Mouse (Mus musculus) kidney, postnatal 4 days (tissue): ENCODE measurements around the gene Ccdc162.
"Not testable (repeated sequence)": the region's sequence is repeated elsewhere in the genome, so short reads cannot be mapped to it uniquely, and the experiment has no call there.

Source experiments
- DNase-seq, 2 experiments: peaks; one replicate each; pipeline ENCODE4 v3.0.0; 2021; ENCODE audit warnings: mixed read lengths in 2 of 2

The Ccdc162 gene

DNA sequence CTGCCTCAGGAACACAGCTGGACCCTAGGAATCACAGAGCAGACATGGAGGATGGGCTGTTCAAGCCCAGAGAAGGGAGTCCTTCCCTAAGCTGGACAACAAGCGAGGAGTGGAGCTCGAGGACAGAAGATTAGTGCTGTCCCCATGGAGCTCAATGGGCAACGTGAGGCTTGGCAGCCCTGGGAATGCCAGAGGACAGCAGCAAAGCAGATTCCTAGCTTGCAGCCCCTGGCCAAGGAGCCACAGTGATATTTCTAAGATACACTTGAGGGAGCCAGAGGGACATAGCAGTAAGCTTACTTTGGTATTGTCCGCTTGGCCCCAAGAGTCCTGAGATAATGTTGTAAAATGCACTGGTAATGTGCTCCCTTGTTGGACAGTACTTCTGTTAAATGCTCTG is 25.5 kb downstream of the Ccdc162 start:
- DNase-seq, result no peak

DNA sequence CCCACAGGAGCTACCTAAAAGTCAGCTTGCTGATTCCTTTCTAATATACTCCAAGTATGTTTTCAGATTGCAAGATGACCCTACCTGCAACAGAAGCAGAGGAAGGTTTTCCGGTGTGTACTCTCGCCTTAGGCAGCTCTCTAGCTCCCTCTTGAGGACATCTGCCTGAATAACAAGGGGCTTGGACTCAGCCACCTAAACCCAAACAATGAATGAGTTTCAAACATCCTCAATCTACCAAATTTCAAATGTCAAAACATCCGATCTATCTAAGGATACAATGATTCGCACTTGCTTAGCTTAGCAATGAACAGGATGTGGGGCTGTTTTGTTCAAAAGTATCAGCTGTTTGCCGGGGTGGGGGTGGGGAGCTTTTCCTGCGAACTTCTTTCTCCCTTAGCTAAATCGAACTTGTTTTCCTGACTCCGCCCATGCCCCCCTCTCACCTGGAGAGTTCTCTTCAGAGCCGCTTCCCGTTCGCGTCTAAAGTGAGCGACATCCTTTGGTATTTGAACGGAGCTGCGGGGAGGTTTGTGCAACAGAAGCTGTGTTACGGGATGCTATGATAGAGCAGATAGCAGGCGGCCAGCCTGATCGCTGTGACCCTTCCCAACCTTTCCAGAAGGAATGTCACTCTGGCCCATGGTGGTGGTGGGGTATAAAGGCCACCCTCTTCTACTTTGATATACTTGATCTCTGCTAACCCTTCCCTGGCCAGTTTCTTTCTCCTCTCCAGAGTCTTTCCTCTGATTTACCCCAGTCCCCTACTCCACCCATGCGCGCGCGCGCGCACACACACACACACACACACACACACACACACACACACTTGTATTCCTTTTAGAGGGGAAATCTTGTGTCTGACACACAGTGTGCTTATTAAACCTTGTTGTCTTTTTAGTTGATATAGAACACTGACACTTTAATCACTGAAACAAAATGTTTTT is 26.2 kb downstream of the Ccdc162 start:
- DNase-seq, result peak; percentile 74 to 78

DNA sequence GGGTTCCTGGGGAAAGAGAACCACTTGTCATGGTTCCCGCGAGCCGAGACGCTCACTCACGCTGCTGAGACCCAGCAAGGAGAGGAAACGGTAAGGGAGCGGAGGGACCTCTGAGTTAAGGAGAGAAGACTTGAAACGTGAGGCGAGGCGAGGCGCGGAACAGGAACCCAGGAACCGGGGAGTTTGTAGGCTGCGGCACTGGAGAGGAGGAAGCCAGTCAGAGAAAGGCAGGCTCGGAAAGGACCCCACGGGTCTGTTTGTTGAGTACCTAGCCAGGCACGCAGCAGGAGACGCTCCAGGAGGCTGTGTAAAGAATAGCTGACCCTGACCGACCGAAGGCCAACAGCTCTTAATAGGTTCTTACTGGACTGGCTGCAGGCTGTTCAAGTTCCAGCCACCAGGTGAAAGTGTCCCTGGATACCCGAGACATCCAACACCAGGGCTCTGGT is 31.9 kb downstream of the Ccdc162 start:
- peak; percentile 57 to 76 for DNase-seq

DNA sequence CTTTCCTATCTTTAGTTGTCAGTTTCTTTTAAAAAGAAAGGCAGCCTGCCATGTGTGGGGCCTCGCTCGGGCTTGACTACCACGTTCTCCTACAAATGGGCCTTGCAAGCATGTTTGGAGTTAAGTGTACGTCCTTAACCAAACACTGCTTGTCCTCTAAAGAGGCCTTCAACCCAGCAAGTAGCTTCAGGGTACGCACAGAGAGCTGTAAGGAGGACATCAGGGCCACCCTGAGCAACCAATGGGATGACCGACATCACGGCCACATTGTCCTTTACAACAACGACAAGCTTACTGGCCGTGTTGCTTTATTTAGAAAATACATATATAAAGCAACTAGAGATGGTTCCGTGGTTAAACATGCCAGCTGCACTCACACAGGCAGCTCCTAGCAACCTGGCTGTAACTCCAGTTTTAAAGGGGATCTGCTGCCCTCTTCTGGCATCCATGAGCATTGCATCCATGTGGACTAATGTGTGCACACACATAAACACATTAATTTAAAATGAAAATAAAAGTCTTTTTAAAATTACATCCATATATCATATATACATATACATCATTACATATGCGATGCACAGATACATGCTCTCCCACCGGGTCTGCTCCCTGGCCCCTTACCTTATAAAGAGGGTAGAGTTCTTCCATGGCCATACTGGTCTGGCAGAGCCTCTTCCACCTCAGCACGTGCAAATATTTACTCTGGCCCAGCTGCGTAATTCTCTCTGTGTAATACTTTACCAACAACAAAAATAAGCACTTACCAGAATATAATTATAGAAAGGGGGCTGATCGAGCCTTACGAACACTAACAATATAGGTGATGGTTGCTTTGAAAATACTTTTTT is 33.7 kb downstream of the Ccdc162 start:
- DNase-seq, result peak; percentile 92

DNA sequence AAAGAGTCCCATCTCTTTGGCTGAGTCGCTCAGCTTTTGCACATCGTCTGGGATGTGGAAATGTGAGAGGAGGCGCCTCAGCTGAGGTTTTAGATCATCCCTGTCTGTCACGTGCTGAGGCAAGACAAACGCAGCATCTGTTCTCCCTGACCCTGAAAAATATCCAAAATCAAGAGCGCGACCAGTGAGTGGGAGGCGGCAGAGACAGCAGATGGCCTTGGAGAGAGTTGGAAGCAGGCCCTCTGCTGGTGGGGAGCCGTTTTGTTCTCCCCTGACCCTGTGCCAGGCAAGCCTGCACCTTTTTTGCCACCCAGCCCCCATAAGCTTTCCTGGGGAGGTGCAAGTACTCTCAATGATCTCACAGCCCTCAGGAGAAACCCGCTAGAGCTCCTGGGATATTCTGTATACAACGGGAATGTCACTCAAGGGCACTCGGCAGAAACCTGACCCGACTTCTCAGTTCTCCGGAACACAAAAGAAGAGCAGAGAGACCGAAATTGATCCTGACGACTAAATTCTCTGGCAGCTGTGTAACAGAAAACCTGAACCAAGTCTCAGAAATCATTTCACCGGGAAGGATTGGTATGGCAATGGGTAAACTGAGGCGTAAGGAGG is 37.6 kb downstream of the Ccdc162 start:
- DNase-seq, result peak; percentile 80 to 87

DNA sequence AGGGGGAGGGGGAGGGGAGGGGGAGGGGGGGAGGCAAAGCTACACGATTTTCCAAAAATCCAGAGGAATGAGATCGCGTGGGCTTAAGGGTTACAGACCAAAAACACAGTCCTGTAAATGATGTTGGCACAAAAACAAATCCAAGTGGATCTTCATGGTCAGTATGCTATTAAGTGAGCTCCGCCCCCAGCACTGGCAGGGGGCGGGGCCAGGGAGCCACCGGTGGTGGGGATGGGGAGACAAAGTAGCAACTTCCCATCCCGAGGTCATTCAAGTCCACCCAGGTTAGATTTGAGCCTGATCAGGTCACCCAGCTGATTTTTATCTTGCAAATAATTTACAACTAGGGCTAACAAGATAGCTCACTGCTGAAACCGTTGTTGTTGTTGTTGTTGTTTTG is 39.0 kb downstream of the Ccdc162 start:
- peak in 1 of 2 experiments; percentile 17 for DNase-seq

DNA sequence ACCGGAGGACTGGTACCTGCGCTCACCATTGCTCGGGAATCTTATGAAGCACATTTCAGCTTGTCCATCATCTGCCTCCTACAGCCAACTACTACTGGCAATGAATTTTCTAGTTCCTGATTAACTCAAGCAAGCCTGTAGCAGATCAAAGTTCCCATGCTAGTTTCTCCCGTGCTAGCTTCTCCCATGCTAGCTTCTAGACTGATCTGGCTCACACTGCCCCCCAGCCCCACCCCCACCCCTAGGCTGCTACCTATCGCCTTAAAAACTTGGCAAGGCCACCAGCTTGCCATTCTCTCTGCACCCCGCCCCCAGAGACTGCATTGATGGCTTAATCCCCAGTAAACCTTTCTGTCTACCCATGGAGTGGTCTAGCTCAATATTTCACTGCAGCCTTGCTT is 39.8 kb downstream of the Ccdc162 start:
- peak in 1 of 2 experiments; percentile 41 for DNase-seq

DNA sequence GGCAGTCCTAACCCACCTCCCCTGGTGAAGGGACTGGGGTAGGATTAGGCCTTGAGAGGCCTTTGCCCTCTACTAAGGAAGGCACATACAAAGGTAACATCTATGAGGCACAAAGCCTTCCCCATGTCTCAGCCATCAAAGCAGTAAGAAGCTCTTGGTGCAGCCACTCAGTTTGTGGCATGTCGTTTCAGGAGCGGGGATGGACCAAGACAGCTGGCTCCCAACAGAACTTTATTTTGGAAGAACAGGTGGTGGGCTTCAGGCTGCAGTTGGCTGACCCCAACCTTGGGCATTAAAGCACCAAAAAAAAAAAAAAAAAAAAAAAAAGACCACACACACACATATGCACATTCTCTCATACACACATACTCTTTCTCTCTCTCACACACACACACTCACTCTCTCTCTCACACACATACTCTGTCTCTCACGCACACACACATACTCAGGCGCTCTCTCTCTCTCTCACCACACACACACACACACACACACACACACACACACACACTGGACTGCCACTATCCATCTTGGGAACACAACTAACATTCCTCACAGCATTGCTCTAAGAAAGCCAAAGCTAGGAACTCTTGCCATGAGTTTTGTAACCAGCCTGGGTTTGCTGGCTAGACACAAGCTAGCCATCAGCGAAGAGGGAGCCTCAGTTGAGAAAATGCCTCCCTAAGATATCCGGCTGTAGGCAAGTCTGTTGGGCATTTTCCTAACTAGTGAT is 40.4 kb downstream of the Ccdc162 start:
- peak in 1 of 2 experiments; percentile 11 for DNase-seq

DNA sequence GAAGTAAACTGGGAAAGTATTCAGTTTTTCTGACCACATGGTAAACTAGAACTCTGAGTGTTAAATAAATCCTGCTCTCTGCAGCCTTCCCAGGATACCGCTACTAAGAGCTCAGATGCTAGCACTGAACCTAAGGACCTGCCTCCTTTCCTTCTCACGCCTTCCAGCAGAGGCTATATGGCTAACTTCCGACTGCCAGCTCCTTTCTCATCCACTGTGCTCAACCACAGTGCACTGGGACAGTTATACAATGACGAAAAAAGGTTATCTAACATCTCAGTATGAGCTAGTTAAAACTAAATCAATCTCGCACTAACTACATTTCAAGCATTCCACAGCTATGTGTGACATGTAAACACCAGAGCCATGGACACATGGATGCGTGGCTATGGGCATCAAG is 41.2 kb downstream of the Ccdc162 start:
- no peak for DNase-seq

DNA sequence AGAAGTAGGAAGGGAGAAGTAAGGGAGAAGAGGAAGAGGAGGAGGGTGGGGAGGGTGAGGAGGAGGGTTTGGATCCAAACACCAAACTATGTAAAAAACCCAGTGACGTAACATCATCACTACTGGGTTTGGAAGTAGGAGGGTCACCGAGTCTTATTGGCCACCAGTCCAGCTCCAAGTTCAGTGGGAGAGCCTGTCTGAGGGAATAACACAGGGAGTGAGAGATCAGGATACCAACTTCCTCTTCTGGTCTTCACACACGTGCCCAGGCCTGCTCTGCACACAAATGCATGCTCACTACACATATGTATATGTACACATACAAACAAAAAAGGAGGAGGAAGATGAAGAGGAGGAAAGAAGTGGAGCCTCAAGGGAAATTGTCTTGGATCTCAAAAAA is 42.1 kb downstream of the Ccdc162 start:
- DNase-seq, result peak in 1 of 2 experiments; percentile 13

DNA sequence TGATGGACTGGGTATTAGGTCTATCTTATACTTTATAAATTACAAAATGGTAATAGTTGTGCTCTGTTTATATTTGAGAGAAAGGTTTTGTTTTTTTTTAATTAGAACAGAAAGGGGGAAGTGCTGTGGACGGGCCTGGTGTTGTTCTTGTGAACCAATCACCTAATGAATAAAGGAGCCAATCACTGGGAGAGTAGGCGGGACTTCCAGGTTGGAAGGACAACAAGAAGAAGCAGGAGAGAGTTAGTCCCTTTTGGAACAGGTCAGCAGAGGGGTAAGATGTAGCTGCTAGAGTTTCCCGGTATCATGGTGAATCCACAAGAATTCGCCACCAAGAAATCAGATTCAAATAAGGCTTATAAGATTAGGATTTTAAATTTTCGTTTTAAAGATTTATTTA is 46.2 kb downstream of the Ccdc162 start:
- DNase-seq, result no peak

DNA sequence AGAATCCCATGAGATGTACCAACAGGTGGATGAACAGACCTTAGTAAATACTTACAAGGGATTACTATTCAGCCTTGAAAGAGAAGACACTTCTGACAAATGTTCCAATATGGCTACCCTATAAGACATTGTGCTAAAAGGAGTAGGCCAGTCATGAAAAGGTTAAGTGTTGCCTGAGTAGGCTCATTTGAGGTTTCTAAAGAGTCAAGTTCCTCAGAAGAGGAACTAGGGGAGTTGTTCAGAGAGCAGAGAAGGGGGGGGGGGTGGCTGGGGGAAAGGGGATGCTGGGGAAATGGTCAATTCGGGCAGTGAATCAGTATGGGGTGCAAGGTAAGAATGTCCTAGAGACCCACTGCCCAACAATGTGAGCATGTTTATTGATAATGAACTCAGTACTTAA is 50.9 kb downstream of the Ccdc162 start:
- no peak for DNase-seq

DNA sequence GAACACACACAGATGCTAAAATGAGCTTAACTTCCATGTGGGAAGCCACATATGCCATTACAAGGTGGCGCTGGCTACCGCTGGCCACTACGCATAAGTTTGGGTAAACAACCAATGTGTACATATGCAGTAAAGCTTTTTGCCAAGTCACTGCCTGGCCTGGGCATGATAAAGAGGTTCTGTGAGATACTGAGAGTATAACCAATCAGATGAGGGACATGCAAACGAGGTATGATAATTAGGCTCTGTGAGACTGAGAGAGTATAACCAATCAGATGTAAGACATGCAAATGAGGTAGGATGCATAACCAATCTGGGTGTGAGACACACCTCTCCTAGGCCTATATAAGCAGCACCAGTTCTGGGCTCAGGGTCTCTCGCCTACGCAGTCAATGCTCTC is 56.8 kb downstream of the Ccdc162 start:
- DNase-seq, result not testable (repeated sequence)

DNA sequence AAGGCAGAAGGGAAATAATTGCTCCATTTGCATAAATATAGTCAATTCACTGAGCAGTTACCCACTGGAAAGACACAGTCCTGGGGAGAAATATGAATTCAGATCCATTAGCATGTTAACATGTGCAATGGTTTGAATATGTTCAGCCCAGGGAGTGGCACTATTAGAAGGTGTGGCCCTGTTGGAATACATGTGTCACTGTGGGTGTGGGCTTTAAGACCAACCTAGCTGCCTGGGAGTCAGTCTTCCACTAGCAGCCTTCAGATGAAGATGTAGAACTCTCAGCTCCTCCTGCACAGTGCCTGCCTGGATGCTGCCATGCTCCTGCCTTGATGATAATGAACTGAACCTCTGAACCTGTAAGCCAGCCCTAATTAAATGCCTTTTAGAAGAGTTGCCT is 60.8 kb downstream of the Ccdc162 start:
- not testable (repeated sequence) for DNase-seq

DNA sequence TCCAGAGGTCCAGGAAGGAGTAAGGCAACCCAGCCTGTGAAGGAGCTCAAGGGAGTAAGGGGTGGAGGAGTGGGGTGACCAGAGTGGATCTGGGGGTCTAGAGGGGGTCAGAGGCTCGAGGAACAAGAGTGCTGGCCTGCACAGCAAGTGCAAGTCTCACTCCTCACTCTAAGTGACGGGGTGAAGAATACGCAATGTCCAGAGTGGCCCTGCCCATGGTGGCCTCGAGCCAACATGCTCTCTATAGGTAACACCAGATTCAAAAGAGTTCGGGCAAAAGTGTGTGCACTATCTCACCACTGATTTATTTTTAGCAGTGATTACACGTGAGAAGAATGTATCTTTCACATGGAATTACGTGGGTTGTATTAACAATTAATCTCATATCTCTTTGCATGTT is 63.4 kb downstream of the Ccdc162 start:
- no peak for DNase-seq

DNA sequence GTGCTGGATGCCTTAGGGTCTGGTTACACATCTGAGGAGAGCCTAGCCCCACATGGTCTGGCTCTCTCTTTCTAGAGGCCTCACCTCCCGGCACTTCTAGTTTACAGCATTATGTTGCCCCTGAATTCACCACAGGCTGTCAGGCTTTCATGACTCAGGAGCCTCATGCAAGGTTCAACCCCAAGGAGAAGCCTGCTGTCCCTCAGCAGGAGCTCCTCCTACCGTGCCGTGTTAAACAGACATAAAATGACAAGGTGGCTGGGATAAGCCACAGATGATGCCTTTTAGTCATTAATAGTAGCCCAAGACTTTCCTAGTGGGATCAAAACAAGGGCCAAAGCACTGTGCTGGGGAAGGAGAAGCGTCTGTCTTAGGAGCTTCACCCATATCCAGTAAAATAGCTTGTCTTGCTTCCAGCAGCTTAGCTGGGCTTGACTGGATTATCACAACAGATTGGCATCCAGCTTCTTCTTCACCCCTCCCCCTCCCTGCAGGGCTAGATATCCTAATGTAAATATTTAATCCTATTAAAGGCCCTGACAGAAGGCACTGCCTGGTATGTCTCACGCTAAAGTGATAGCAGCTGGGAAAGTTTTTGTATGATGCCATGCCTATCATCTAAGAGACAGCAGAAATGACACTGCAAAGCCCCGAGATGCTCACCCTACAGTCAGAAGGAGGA is 64.2 kb downstream of the Ccdc162 start:
- peak in 1 of 2 experiments; percentile 24 for DNase-seq

DNA sequence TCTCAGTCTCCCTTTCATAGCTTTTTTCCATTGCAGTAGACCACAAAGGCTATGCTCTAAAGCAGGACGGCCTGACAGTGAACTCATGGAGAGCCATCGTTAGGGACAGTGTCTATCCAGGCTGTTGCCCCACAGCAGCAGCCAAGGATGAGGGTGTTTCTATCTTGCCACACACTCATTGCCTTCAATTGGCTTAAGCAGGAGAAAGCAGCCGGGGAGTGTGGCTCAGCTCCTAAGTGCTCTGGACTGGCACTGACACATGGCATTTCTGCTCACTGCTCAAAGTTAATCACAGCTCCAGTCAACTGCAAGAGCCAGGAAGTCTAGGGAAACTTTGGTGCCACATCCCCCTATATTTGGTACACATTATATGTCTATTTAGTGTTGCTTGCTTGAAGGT is 64.9 kb downstream of the Ccdc162 start:
- DNase-seq, result no peak

DNA sequence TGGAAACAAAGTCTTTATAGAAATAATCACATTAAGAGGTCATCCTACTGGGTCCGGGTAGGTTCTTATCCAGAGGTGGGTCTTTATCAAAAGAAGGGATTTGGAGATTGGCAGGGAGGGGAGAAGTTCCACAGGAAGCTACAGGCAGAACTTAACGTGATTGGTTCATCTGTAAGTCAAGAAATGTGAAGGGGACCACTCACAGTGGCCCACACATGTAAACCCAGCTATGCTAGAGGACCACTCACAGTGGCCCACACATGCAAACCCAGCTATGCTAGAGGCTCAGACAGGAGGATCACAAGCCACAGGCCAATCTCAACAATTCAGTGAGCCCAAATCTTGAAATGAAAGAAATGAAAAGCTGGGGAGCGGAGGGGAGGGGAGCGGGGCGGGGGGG is 67.2 kb downstream of the Ccdc162 start:
- DNase-seq, result no peak

DNA sequence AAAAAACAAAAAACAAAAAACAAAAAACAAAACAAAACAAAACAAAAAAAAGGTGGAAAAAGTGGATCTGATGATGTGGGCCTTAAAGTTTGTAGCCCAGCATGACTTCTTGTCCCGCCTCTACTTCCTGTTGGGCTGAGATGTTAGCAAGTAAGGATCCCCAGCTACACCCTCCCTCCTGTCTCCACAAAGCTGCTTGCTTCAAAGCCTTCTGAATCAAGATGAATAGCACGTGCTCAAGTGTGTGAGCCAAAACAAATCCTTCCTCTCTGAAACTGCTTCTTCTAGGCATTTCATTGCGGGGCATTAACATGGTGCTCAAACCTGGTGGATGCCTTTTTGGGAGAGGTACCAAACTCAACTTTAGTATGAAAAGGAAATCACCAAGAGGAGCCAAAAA is 77.7 kb downstream of the Ccdc162 start:
- DNase-seq, result no peak

DNA sequence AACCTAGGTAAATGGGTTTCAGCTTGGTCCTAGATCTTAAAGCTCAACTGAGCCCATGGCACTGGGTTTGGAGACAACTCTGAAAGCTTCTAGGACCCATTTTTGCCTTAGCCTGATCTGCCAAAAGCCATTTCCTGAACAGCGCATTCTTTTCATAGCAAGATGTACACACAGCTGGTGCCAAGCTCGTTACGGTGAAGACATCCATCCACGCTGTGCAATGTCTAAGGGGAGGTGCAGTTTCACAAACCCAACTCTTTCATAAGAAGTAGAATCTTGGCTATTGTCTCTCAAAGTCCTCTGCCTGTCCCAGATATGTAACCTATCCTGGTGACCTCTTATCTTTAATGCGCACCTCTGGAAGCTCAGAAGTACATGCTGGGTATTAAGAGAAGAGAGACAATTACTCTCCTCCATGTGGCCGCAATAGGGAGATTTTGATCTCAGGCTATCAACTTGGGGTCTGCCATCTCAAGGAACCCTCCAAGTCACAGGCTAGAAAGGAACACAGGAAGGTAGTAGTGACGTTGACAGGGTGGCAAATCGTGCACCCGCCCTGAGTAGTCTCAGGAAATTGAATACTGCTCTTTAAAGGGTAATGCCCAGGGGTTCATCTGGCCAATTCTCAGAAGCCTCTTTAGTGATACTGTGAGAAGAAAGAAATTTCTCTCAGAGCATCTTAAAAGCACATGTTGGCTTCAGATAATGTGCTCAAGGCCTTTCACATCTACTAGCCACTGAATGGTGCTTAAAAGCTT is 81.0 kb downstream of the Ccdc162 start:
- no peak for DNase-seq

DNA sequence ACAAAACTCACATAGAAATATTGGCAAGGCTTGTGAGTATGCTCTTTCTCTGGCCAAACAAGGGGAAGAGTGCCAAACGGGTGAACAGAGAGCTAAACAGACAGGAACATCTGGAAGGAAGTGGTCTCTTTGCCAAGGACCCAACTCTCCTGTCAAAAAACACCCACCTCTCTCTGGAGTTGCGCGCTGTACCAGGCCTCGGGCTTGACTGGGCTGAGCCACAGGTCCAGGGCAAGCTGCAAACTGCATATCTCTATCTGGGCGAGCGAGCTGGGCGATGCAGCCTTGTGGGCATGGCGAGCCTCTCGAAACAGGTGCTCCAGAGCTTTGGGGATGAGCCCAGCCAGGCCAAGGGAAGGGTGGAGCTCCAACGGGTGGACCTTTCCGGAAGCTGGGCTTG is 82.6 kb downstream of the Ccdc162 start:
- no peak for DNase-seq
